Mouse (Mus musculus): ENCODE data around the gene Lsm12.

Gene Lsm12

GRCm38 (mm10) chr11:102184646-102185495 is at the start of gene Lsm12:
TSS of gene Lsm12 (minus strand) at chr11:102185296.
- DNase-seq, result peak; percentile 98 to 99

DNA sequence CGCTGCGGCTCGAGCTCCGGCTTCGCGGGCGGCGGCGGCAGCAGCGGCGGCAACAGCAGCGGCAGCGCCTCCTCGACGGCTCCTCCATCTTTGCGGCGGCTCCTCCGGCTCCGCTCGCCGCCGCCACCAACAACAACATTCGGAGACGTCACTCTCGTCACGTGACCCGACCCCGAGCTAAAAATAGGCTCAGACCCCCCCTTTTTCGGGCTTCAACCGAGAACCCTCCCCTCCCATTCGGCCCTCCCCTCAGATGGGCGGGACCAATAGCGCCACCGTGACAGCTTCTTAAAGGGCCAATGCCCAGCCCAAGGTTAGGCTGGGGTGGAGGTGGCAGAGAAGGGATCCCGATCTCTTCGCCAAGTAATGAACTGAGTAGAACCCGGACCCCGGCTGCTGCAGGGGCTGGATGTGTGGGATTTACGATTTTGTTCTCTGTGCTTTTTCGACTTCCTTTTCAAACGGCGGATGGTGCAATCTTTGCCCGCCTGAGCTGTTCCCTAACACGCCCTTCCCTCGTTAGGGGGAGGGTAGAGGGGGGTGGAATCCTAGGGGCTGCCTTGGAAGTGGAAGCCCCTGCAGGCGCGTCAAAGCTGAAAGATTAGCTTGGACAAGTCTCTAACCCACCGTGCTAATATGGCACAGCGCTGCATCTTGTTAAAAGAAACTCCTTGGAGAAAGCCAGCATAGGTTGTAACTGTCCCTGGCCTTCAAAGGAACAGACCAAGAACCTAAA is 45.1 kb upstream of the Lsm12 start, which contains the start of gene Hdac5:
Hdac5 (minus strand) TSS at position 161 of the 736 bp plus-strand sequence.
- peak; percentile 98 for DNase-seq

- DNase-seq, result peak in 1 of 2 experiments; percentile 59
Measured at GRCm38 (mm10) chr11:102229331-102229953, 44.3 kb upstream of the Lsm12 start.

- no peak for DNase-seq
Measured at GRCm38 (mm10) chr11:102228646-102229268, 43.7 kb upstream of the Lsm12 start.

- DNase-seq, result no peak
Measured at GRCm38 (mm10) chr11:102228191-102228545, 43.1 kb upstream of the Lsm12 start.

DNA sequence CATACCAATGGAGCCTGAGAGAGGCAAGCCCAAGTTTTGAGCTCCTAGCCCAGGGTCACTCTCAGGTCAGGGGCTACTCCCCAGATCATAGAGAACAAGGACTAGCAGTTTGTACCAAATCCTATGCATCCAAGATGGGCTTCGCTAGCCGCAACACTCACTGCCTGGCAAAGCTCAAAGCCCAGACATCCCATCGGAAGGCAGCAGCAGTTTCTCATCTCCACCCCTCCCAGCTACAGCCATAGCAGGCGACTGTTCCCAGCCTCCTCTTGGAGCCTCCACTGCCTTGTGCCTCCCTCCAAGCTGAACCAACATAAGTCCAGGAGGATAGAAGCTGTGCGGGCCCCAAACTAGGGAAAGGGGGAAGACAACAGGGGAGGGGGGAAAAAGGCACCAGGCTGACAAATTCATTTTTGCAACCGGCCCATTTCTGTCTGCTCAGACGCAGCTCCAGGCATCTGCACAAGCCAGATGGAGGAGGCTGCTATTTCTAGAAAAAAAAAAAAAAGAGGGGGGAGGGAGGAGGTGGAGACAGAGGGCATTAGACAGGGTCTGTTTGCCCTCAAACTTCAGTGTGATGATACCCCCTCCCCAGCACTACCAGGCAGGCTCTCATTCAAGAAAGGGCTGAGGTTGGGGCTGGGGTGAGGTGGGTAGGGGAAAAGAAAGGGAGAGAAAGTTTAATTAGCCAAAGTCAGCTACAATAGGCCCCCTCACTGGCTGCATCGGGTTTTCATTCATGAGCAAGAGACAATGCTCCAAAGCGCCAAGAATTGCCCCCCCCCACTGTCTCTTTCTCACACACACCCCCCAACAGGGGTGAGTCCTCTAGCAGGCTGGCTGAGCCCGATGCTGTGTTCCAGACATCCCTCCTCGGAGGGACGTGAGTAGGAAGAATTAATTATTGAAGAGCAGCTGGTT is 42.4 kb upstream of the Lsm12 start:
- DNase-seq, result no peak

- DNase-seq, result no peak
Measured at GRCm38 (mm10) chr11:102226067-102226978, 41.2 kb upstream of the Lsm12 start.

- no peak for DNase-seq
Measured at GRCm38 (mm10) chr11:102225221-102225620, 40.1 kb upstream of the Lsm12 start.

- DNase-seq, result peak in 1 of 2 experiments; percentile 48
Measured at GRCm38 (mm10) chr11:102224686-102225085, 39.6 kb upstream of the Lsm12 start.

DNA sequence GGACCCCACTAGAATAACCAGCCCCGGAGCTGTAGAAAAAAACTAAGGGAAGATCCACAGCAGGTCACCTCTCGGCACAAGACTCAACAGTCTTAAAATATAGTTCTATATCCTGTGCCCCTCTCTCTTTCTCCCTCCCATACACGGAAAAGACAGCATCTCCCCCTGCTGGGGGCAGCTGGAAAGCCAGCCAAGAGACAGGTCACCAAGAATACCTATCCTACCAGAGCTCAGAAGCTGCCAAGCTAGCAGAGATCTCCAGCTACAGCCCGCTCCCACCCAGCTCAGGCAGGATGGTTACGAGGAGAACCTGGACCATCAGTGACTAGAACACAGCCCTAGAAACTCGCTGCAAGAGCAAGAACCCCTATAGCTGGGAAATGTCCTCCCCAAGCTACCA is 38.1 kb upstream of the Lsm12 start:
- DNase-seq, result peak in 1 of 2 experiments; percentile 62

DNA sequence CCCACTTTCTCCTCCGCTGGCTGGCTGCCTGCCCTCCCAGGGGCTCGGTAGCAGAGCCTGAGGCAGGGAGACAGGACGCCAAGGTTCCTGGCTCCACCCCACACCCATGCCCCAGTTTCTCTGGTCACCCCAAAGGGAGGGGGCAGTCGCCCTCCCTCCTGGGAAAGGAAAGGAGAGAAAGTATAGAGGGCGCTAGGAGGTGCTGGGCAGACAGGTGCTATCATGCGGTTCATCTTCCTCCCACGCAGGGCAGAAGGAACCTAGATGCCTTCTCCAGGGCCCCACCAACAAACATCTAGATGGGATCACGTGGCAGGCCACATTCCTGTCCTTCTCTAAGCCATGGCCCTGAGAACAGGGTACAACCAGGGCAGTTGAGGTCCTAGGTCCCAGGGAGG is 36.9 kb upstream of the Lsm12 start:
- no peak for DNase-seq

- no peak for DNase-seq
Measured at GRCm38 (mm10) chr11:102221243-102221953, 36.3 kb upstream of the Lsm12 start.

DNA sequence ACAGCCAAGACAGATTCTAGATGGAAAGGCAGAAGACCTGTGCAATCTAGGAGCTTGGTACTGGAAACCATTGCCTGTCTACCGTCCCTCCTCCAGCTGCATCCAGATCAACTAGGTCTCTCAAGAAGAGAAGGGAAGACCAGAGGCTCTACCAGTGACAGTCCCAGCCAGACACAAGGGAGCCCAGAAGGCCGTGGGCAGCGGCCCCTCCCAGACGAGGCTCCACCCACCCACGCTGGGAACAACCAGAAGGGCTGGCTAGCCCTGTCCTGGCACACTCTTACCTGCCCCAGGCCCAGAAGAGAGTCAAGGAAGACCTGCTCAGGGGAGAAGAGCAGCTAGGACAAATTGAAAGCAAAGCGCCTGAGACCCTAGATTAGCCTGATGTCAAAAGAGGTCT is 35.4 kb upstream of the Lsm12 start:
- DNase-seq, result no peak

- DNase-seq, result peak in 1 of 2 experiments; percentile 76
Measured at GRCm38 (mm10) chr11:102219994-102220346, 34.9 kb upstream of the Lsm12 start.

DNA sequence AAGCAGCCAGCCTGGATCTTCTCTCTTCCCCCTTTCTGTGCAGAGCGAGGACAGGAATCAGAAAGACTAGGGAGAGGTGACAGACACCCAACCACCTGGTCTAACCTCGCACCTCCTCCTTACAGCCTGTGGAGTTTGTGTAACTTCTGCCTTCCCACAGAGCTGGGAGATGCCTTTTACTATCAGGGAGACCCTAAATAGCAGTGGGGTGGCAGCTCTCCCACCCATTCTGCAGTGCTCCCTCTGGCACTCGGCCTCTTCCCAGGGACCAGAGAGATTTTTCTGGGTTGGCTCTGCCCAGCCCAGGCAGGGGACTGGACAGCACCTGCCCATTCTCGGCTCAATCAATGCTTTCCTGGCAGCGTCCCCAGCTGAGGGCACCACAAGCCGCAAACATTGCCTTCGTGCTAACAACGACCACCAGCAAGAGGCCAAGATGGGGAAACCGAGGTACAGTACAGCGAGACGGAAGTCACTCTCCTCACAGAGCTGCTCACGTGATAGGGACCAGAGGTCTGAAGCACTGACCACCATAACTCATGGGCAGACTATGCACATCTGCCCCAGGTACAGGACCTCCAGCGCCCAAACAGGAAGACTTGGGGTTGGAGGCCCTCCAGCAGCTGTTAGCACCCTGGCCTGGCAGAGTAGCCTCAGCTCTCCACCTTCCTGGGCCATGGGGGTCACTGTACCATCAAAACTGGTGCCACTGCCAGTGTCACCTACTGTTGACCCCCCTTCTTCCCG is 34.3 kb upstream of the Lsm12 start:
- peak; percentile 68 to 69 for DNase-seq

- peak; percentile 90 to 93 for DNase-seq
Measured at GRCm38 (mm10) chr11:102218783-102219182, 33.7 kb upstream of the Lsm12 start.

GRCm38 (mm10) chr11:102217876-102218430 is 32.9 kb upstream of the Lsm12 start:
- DNase-seq, result no peak

GRCm38 (mm10) chr11:102217396-102217795 is 32.3 kb upstream of the Lsm12 start:
- DNase-seq, result peak; percentile 41 to 57

DNA sequence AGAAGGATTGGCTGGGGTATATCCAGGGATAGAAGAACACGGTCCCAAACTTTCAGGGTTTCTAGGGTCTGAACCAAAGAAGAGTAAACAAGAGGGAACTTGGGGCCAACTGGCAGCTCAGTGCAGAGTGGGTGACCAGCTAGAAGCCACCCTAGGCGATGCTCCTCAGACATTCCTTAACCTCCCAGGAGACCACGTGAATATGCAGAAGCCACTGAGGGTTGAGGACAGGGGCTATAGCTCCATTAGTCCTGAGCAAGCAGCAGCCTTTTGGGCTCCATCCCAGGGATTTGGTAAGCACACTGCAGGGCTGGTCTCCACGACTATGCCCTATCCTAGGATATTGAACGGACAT is 31.8 kb upstream of the Lsm12 start:
- DNase-seq, result peak; percentile 9 to 27

Data from cerebellum, postnatal 14 days (tissue).